Mouse (Mus musculus): ENCODE data around the gene Arl5c. TPM values are rescaled to one million over a fixed set of nuclear protein-coding genes. Genes with fewer than 3 reads are reported as not detected.

Gene Arl5c
- polyA plus RNA-seq, 1 experiment from 2014 or later, result 9.9 TPM

DNA sequence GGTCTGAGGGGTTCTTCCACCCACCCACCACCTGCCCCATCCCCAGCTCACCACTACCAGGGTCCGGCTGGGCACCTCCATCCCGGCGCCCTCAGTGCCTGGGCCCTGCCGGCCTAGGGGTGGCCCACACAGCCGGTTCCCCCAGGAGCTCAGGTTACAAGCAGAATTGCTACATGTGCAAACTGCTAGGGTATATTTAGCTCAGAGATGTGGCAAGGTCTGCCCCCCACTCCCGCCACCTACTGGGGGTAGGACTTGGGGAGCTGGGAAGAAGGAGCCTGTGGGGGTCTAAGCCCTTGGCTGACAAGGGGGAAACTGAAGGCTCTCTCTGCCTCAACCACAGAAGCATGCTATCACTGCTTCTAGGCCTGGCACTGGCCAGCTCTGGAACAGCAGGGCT, 22.2 kb upstream of the Arl5c start:
- Histone ChIP-seq H3K9ac (ENCODE audit: low read length) (no peak overlapping the region), H3K4me1 (ENCODE audit: control insufficient read depth, insufficient read depth, low read length) (peaks cover 15% of the 10 kb centered on the region), H3K9me3 (ENCODE audit: control insufficient read depth, low read length) (no peaks in the 10 kb centered on the region), H3K4me2 (ENCODE audit: low read depth, severe bottlenecking) (no peak overlapping the region), H3K27me3 (ENCODE audit: control insufficient read depth, insufficient read depth, low read length) (no peaks in the 10 kb centered on the region), H3K4me3 (ENCODE audit: low read depth, low read length) (no peak overlapping the region), H3K27ac (replicated peaks; ENCODE audit: low read depth, low read length) (no peak overlapping the region), H3K36me3 (ENCODE audit: control insufficient read depth, insufficient read depth, low read length) (peaks cover 2% of the 10 kb centered on the region; the same call in 1 of the 2 replicates)
- ATAC-seq (ENCODE audit: insufficient number of reproducible peaks, low FRiP score, low TSS enrichment, low read depth), result no peak
- DNase-seq (ENCODE audit: low spot score), result no peak
- WGBS, result 65% methylated on average over 6 of the region's 6 CpGs

DNA sequence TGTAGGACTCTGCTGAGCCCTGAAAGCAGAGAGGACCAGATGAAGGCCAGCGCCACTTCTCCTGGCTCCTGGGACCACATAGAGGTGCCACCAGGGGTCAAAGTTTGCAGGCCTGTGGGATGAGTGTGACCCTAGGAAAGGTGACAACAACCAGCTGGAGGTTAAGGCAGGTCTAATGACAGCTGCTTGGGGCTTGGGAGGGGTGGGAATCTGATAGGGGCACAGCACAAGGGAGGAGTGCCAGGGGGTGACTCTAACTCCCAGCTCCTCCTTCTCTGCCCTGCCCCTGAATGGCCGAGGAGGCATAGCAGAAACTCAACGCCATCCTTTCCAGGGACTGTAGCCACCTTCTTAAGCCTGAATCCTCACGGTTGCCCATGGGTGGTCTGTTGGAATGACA, 20.8 kb upstream of the Arl5c start:
- H3K4me2 ChIP-seq (ENCODE audit: low read depth, severe bottlenecking), result no peak overlapping the region
- peaks cover 15% of the 10 kb centered on the region for H3K4me1 ChIP-seq (ENCODE audit: control insufficient read depth, insufficient read depth, low read length)
- WGBS, result 61% methylated on average over 4 of the region's 4 CpGs
- H3K9ac ChIP-seq (ENCODE audit: low read length), result no peak overlapping the region
- H3K27me3 ChIP-seq (ENCODE audit: control insufficient read depth, insufficient read depth, low read length), result no peaks in the 10 kb centered on the region
- H3K27ac ChIP-seq (replicated peaks; ENCODE audit: low read depth, low read length), result no peak overlapping the region
- no peaks in the 10 kb centered on the region for H3K9me3 ChIP-seq (ENCODE audit: control insufficient read depth, low read length)
- peaks cover 2% of the 10 kb centered on the region; the same call in 1 of the 2 replicates for H3K36me3 ChIP-seq (ENCODE audit: control insufficient read depth, insufficient read depth, low read length)
- no peak overlapping the region for H3K4me3 ChIP-seq (ENCODE audit: low read depth, low read length)
- DNase-seq (ENCODE audit: low spot score) (no peak), ATAC-seq (ENCODE audit: insufficient number of reproducible peaks, low FRiP score, low TSS enrichment, low read depth) (no peak)

DNA sequence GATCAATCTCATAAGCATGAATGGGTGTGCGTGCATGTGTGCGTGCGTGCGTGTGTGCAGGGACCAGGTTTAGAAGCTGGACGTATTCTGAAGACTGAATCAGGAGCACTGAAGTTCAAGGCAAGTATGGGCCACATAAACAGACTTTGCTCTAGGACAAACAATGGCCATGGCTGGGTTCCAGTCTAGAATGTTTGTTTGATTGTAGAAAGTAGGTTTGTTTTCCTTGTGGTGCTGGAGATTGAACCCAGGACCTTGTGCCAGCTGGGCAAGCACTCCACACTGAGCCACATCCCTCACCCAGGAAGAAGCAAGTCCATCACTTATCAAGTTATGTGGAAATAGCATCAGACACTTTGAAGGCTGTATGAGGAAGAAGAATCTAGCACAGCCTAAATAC, 20.2 kb upstream of the Arl5c start:
- 95% methylated on average over 5 of the region's 5 CpGs for WGBS
- Histone ChIP-seq H3K4me1 (ENCODE audit: control insufficient read depth, insufficient read depth, low read length) (peaks cover 10% of the 10 kb centered on the region), H3K27me3 (ENCODE audit: control insufficient read depth, insufficient read depth, low read length) (no peaks in the 10 kb centered on the region), H3K9ac (ENCODE audit: low read length) (no peak overlapping the region), H3K4me3 (ENCODE audit: low read depth, low read length) (no peak overlapping the region), H3K9me3 (ENCODE audit: control insufficient read depth, low read length) (no peaks in the 10 kb centered on the region), H3K36me3 (ENCODE audit: control insufficient read depth, insufficient read depth, low read length) (peaks cover 2% of the 10 kb centered on the region; the same call in 1 of the 2 replicates), H3K4me2 (ENCODE audit: low read depth, severe bottlenecking) (no peak overlapping the region), H3K27ac (replicated peaks; ENCODE audit: low read depth, low read length) (no peak overlapping the region)
- ATAC-seq (ENCODE audit: insufficient number of reproducible peaks, low FRiP score, low TSS enrichment, low read depth) (no peak), DNase-seq (ENCODE audit: low spot score) (no peak)

DNA sequence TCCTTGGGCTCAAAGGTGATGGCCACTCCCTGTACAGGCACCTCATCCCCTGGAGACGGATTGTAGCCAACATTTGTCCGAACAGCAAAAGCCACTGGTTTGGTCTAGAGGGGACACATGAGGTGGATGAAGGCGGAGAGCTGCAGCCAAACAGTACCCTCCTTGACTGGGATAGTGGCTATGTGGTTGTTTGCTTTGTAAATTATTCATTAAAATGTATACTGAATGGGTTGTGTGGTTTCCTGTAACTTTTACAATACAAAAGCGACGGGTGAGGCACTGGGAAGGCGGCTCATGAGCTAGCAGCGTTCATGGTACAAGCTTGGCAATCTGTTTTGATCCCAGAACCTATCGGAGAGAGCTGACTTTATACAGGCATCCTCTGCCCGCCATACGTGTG, 16.9 kb upstream of the Arl5c start:
- no peaks in the 10 kb centered on the region for H3K27me3 ChIP-seq (ENCODE audit: control insufficient read depth, insufficient read depth, low read length)
- H3K27ac ChIP-seq (replicated peaks; ENCODE audit: low read depth, low read length), result no peak overlapping the region
- peaks cover 2% of the 10 kb centered on the region; the same call in 1 of the 2 replicates for H3K36me3 ChIP-seq (ENCODE audit: control insufficient read depth, insufficient read depth, low read length)
- H3K9me3 ChIP-seq (ENCODE audit: control insufficient read depth, low read length), result no peaks in the 10 kb centered on the region
- no peak overlapping the region; the same call in 1 of the 2 replicates for H3K9ac ChIP-seq (ENCODE audit: low read length)
- no peak overlapping the region for H3K4me3 ChIP-seq (ENCODE audit: low read depth, low read length)
- no peaks in the 10 kb centered on the region for H3K4me1 ChIP-seq (ENCODE audit: control insufficient read depth, insufficient read depth, low read length)
- 81% methylated on average over 10 of the region's 10 CpGs for WGBS
- DNase-seq (ENCODE audit: low spot score) (no peak), ATAC-seq (ENCODE audit: insufficient number of reproducible peaks, low FRiP score, low TSS enrichment, low read depth) (no peak)
- H3K4me2 ChIP-seq (ENCODE audit: low read depth, severe bottlenecking), result no peak overlapping the region

DNA sequence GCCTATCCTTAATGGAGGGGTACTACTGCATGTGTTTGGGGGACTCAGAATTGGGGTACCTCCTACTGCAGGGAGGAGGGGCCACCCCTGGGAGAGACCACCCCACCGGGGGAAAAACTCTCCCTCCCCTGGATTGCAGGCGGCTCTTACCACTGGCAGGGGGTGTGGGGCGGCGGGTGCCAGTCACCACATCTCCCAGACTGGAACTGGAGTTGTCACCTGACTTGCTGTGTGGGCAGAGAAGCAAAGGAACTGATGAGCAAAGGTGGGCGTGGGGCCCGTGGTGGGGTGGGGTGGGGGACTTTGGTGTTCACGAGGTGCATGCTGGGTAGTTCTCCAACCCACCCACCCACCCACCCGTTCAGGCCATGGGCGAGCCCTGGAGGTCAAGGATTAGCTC, 15.7 kb upstream of the Arl5c start:
- WGBS, result 61% methylated on average over 9 of the region's 9 CpGs
- Histone ChIP-seq H3K9me3 (ENCODE audit: control insufficient read depth, low read length) (no peaks in the 10 kb centered on the region), H3K4me1 (ENCODE audit: control insufficient read depth, insufficient read depth, low read length) (no peaks in the 10 kb centered on the region), H3K4me2 (ENCODE audit: low read depth, severe bottlenecking) (no peak overlapping the region), H3K9ac (ENCODE audit: low read length) (no peak overlapping the region), H3K4me3 (ENCODE audit: low read depth, low read length) (no peak overlapping the region), H3K27ac (replicated peaks; ENCODE audit: low read depth, low read length) (no peak overlapping the region), H3K27me3 (ENCODE audit: control insufficient read depth, insufficient read depth, low read length) (no peaks in the 10 kb centered on the region), H3K36me3 (ENCODE audit: control insufficient read depth, insufficient read depth, low read length) (peaks cover 2% of the 10 kb centered on the region; the same call in 1 of the 2 replicates)
- DNase-seq (ENCODE audit: low spot score), result no peak
- ATAC-seq (ENCODE audit: insufficient number of reproducible peaks, low FRiP score, low TSS enrichment, low read depth), result no peak

DNA sequence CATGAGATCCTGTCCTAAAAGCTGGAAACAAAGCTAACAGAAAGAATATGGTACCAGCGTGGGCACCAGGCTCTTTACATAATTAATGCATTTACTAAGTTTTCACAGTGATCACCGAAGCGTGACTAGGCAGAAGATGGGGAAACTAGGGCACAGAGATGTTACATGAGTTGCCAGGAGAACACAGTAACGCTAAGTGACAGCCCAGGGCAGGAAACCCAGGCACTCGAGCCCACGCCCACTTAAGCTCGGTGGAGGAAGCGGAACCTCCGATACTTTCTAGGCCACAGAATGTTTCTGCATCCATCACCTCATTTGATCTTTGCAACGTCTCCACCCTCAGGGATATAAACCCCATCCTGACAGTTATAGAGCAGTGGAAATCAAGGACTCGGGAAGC, 12.1 kb upstream of the Arl5c start:
- WGBS, result 84% methylated on average over 11 of the region's 11 CpGs
- H3K27me3 ChIP-seq (ENCODE audit: control insufficient read depth, insufficient read depth, low read length), result no peaks in the 10 kb centered on the region
- peaks cover under 1% of the 10 kb centered on the region; the same call in 1 of the 2 replicates for H3K4me1 ChIP-seq (ENCODE audit: control insufficient read depth, insufficient read depth, low read length)
- H3K9me3 ChIP-seq (ENCODE audit: control insufficient read depth, low read length), result no peaks in the 10 kb centered on the region
- no peak for DNase-seq (ENCODE audit: low spot score)
- H3K9ac ChIP-seq (ENCODE audit: low read length), result no peak overlapping the region
- no peak for ATAC-seq (ENCODE audit: insufficient number of reproducible peaks, low FRiP score, low TSS enrichment, low read depth)
- no peak overlapping the region for H3K27ac ChIP-seq (replicated peaks; ENCODE audit: low read depth, low read length)
- no peaks in the 10 kb centered on the region; the same call in 1 of the 2 replicates for H3K36me3 ChIP-seq (ENCODE audit: control insufficient read depth, insufficient read depth, low read length)
- H3K4me3 ChIP-seq (ENCODE audit: low read depth, low read length), result no peak overlapping the region
- no peak overlapping the region for H3K4me2 ChIP-seq (ENCODE audit: low read depth, severe bottlenecking)

DNA sequence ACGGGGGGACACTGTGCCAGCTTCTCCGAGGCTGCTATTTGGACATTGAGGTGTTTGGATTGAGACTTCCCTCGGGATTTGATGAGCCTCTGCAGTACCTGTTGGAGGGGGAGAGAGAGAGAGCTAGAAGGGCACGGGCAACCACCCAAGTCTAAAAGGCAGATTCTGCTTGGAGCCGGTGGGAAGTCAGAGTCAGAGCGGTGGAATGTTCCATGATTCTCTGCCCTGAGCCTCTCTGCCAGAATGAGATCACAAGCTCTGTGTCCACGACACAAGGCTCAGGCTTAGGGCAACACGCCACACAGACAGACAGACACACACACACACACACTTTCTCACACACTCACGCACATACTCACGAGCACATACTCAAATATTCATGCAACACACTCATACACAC, 9.7 kb upstream of the Arl5c start:
- no peak for DNase-seq (ENCODE audit: low spot score)
- peaks cover 15% of the 10 kb centered on the region for H3K4me1 ChIP-seq (ENCODE audit: control insufficient read depth, insufficient read depth, low read length)
- H3K4me2 ChIP-seq (ENCODE audit: low read depth, severe bottlenecking), result no peak overlapping the region
- no peaks in the 10 kb centered on the region; the same call in 1 of the 2 replicates for H3K36me3 ChIP-seq (ENCODE audit: control insufficient read depth, insufficient read depth, low read length)
- no peak for ATAC-seq (ENCODE audit: insufficient number of reproducible peaks, low FRiP score, low TSS enrichment, low read depth)
- no peak overlapping the region for H3K9ac ChIP-seq (ENCODE audit: low read length)
- no peaks in the 10 kb centered on the region for H3K9me3 ChIP-seq (ENCODE audit: control insufficient read depth, low read length)
- no peak overlapping the region for H3K27ac ChIP-seq (replicated peaks; ENCODE audit: low read depth, low read length)
- H3K4me3 ChIP-seq (ENCODE audit: low read depth, low read length), result no peak overlapping the region
- 83% methylated on average over 10 of the region's 10 CpGs for WGBS
- peaks cover 9% of the 10 kb centered on the region for H3K27me3 ChIP-seq (ENCODE audit: control insufficient read depth, insufficient read depth, low read length)

DNA sequence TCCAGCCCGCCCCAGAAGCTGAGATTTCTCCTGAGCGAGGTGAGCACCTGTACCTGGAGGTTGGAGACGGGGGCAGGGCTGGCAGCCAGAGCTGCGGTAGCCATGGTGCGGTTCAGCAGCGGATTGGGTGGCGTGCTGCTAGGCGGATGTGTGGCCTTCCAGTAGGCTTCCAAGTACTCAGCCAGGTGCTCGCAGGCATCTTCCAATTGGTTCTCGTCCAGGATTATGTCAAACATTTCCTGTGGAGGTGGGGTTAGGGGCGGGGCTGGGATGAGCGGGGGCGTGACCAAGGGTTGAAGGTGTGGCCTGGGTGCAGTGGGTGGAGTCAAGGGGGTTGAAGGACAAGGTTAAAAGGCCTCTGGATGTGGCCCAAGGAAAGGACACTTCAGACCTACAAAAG, 9.1 kb upstream of the Arl5c start:
- no peak for DNase-seq (ENCODE audit: low spot score)
- Histone ChIP-seq H3K9ac (ENCODE audit: low read length) (no peak overlapping the region), H3K27ac (replicated peaks; ENCODE audit: low read depth, low read length) (no peak overlapping the region), H3K9me3 (ENCODE audit: control insufficient read depth, low read length) (no peaks in the 10 kb centered on the region), H3K27me3 (ENCODE audit: control insufficient read depth, insufficient read depth, low read length) (peaks cover 12% of the 10 kb centered on the region), H3K4me1 (ENCODE audit: control insufficient read depth, insufficient read depth, low read length) (peaks cover 18% of the 10 kb centered on the region), H3K36me3 (ENCODE audit: control insufficient read depth, insufficient read depth, low read length) (no peaks in the 10 kb centered on the region; the same call in 1 of the 2 replicates), H3K4me2 (ENCODE audit: low read depth, severe bottlenecking) (no peak overlapping the region), H3K4me3 (ENCODE audit: low read depth, low read length) (no peak overlapping the region)
- 27% methylated on average over 13 of the region's 13 CpGs for WGBS
- no peak for ATAC-seq (ENCODE audit: insufficient number of reproducible peaks, low FRiP score, low TSS enrichment, low read depth)

DNA sequence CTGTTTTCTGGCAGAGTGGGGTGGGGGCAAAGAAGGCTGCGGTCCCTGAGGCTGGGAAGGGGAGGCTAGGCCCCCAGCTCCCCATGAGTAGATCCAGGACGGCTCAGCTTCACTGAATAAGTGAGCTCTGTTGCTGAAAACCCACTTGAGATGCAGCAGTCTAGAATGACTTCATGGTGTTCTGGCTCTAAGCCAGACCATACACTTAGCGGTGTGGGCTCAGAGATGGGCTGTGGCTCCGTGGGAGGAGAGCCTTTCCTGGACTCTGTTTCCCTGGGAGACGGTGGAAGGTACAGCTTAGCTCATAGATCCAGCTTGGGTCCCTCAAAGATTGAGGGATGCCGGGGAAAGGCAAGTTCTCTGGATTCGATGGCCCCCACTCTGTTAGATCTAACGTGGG, 8.2 kb upstream of the Arl5c start:
- no peak for DNase-seq (ENCODE audit: low spot score)
- no peak overlapping the region for H3K4me2 ChIP-seq (ENCODE audit: low read depth, severe bottlenecking)
- no peaks in the 10 kb centered on the region for H3K9me3 ChIP-seq (ENCODE audit: control insufficient read depth, low read length)
- H3K9ac ChIP-seq (ENCODE audit: low read length), result no peak overlapping the region; the same call in 1 of the 2 replicates
- no peak for ATAC-seq (ENCODE audit: insufficient number of reproducible peaks, low FRiP score, low TSS enrichment, low read depth)
- H3K27ac ChIP-seq (replicated peaks; ENCODE audit: low read depth, low read length), result no peak overlapping the region
- no peak overlapping the region for H3K4me3 ChIP-seq (ENCODE audit: low read depth, low read length)
- WGBS, result 87% methylated on average over 8 of the region's 8 CpGs
- peaks cover 12% of the 10 kb centered on the region for H3K27me3 ChIP-seq (ENCODE audit: control insufficient read depth, insufficient read depth, low read length)
- no peaks in the 10 kb centered on the region for H3K36me3 ChIP-seq (ENCODE audit: control insufficient read depth, insufficient read depth, low read length)
- H3K4me1 ChIP-seq (ENCODE audit: control insufficient read depth, insufficient read depth, low read length), result peaks cover 18% of the 10 kb centered on the region
